Mouse (Mus musculus) bone marrow, adult 2 months (tissue): ENCODE measurements at regions not wholly inside any gene's neighbourhood (a gene's known extent, or its start where the extent isn't known, plus 50 kb on each side); places are given as distances from the start of the nearest gene placed in this dataset.

Experiments used
- CTCF ChIP-seq: fragments of 200-500 bp; IDR thresholded peaks from 2 replicates; pipeline ENCODE4 v1.5.1; 2011; ENCODE audit warnings: low read length, control low read depth; ENCODE audit not compliant: control insufficient read depth, insufficient read depth
- POLR2A ChIP-seq: fragments of 200-500 bp; IDR thresholded peaks from 2 replicates; pipeline ENCODE4 v1.6.1; 2011; ENCODE audit warnings: low read depth, mild to moderate bottlenecking, control low read depth, low read length, borderline replicate concordance; ENCODE audit not compliant: control insufficient read depth

DNA sequence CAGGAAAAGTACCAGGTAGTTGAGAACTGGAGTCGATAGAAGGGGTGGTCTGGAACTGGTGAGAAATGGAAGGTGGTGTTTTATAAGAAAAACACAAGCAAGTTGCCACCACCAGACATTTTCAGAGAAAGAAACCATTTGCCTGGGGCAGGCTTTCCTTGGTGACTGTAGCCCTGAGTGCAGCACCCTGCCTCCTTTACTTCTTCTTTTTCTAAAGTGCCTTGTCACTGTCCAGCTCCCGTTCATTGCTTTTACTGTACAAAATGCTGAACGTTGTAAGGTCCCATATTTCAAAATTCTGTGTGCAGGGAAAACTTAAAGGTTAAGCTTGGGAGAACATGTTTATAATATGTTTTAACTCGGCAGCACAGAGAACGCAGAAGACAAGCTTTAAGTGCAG is 122.9 kb upstream of the Nrp1 start:
- no peak for TF ChIP-seq POLR2A
- TF ChIP-seq CTCF = no peak
